Mouse (Mus musculus): ENCODE measurements at regions not wholly inside any gene's neighbourhood (a gene's known extent, or its start where the extent isn't known, plus 50 kb on each side); places are given as distances from the start of the nearest gene placed in this dataset.
"Not testable (repeated sequence)": the region's sequence is repeated elsewhere in the genome, so short reads cannot be mapped to it uniquely, and the experiment has no call there.

- H3K27ac ChIP-seq, result peak overlapping the region; percentile 4; the same call in 1 of the 2 replicates
- no peak overlapping the region for H3K4me3 ChIP-seq
- DNase-seq (ENCODE audit: low spot score), result no peak
- H3K4me1 ChIP-seq, result peaks cover 29% of the 10 kb centered on the region
- no peaks in the 10 kb centered on the region for H3K9me3 ChIP-seq (replicated peaks)
- H3K36me3 ChIP-seq, result no peaks in the 10 kb centered on the region
- no peaks in the 10 kb centered on the region for H3K27me3 ChIP-seq (ENCODE audit: low read depth, poor library complexity, severe bottlenecking)
- whole genome bisulfite sequencing, result 94% methylated on average over 1 of the region's 1 CpGs
Measured at GRCm38 (mm10) chr16:30798536-30798935, 199.0 kb downstream of the Fam43a start.

DNA sequence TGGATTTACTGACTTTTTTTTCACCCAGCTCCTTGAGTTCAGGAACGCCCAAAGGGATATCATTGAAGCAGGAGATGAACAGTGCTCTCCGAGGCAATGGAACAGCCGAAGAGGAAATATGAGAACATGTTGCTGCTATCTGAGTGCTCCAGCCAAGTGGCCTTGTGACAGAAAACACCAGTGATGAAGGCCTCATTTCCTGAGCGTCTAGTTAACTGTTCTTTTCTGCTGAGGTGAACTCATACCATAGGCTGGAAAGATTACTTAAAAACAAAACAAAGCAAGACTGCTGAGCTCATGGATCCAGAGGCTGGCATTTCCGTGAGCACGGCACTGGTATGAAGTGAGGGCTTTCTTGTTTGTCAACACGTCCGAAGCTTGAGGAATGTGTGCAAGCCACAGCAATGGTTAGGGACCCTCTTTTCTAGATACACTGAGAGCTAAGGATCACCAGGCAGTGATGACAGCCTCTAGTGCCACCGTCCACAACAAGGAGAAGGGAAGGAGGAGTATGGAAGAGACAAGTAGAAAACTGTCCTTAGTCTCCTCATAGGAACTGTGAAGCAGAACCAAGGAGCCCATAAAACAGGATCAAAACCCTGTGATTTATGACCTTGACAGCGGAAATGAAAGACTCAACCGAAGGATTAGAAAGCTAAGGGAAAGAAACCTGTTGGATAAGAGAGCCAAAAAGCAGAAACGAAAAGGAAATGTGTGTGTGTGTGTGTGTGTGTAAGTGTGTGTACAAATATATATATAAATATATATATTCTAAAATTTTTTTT, 200.4 kb downstream of the Fam43a start:
- peak overlapping the region; percentile 64 for H3K27ac ChIP-seq
- H3K4me3 ChIP-seq, result no peak overlapping the region
- 54% methylated on average over 12 of the region's 12 CpGs for WGBS
- no peaks in the 10 kb centered on the region for H3K27me3 ChIP-seq (ENCODE audit: low read depth, poor library complexity, severe bottlenecking)
- H3K36me3 ChIP-seq, result no peaks in the 10 kb centered on the region
- H3K4me1 ChIP-seq, result peaks cover 39% of the 10 kb centered on the region
- peak; percentile 29 for DNase-seq (ENCODE audit: low spot score)
- H3K9me3 ChIP-seq (replicated peaks), result no peaks in the 10 kb centered on the region

DNA sequence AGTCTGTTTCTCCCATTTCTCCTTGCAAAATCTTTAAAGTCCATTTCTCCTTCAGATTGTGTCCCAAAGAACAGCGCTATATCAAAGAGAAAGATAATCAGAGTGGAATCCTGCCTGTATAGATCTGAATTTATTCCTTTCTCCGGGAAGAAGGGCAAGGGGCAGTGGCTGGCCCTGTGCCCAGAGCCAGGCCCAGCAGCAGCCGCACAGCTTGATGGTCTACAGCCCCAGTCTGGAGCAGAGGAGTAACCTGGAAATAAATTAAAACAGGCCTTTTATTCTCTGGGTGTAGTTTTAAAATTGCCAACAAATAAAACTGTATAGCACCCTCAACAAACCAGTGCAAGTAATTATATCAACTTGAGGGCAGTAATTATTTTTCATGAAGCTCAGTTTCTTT, 204.5 kb downstream of the Fam43a start:
- peaks cover 25% of the 10 kb centered on the region for H3K4me1 ChIP-seq
- no peak overlapping the region for H3K4me3 ChIP-seq
- WGBS, result 78% methylated on average over 3 of the region's 3 CpGs
- no peaks in the 10 kb centered on the region for H3K9me3 ChIP-seq (replicated peaks)
- no peaks in the 10 kb centered on the region for H3K27me3 ChIP-seq (ENCODE audit: low read depth, poor library complexity, severe bottlenecking)
- DNase-seq (ENCODE audit: low spot score), result no peak
- no peak overlapping the region for H3K27ac ChIP-seq
- H3K36me3 ChIP-seq, result no peaks in the 10 kb centered on the region

- H3K4me3 ChIP-seq; H3K36me3 ChIP-seq; H3K27me3 ChIP-seq (ENCODE audit: low read depth, poor library complexity, severe bottlenecking); H3K9me3 ChIP-seq (replicated peaks); DNase-seq (ENCODE audit: low spot score); H3K27ac ChIP-seq: not testable (repeated sequence)
- H3K4me1 ChIP-seq, result peaks cover 10% of the 10 kb centered on the region
- WGBS, result 95% methylated on average over 4 of the region's 4 CpGs
Measured at GRCm38 (mm10) chr16:30806206-30806605, 206.7 kb downstream of the Fam43a start.

DNA sequence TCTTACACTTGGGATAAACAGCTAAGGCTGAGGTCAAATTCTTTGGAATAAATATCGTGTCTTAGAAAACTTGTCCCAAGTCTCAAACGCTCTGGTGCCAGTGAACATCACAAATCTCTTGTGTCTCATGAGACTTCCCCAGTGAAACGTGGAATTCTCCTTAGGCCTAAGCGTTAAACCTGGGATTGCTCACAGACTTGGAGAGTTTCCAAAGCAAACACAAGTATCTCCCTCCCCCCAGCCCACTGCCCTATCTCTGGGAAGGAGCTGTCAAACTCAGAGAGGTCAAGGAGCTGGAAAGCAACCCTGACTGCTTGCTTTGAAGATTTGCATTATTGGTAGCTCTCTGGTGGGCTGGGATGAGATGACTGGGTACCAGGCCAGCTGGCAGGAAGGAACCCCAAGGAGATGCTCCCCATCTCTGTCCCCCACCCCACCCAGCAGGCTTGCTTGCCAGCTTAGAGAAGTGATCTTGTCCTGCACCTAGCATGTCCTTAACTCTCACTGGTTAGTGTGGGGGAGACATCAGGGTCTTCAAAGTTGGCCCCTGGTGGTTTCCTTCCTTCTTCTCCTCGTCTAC, 219.1 kb downstream of the Fam43a start:
- Histone ChIP-seq H3K36me3 (no peaks in the 10 kb centered on the region), H3K27ac (no peak overlapping the region), H3K27me3 (ENCODE audit: low read depth, poor library complexity, severe bottlenecking) (no peaks in the 10 kb centered on the region), H3K4me1 (peaks cover 25% of the 10 kb centered on the region), H3K9me3 (replicated peaks) (no peaks in the 10 kb centered on the region), H3K4me3 (no peak overlapping the region)
- no peak for DNase-seq (ENCODE audit: low spot score)
- WGBS, result 72% methylated on average over 5 of the region's 5 CpGs

GRCm38 (mm10) chr16:30819342-30819741, 219.8 kb downstream of the Fam43a start:
- Histone ChIP-seq H3K4me1 (peaks cover 25% of the 10 kb centered on the region), H3K36me3 (no peaks in the 10 kb centered on the region), H3K27me3 (ENCODE audit: low read depth, poor library complexity, severe bottlenecking) (no peaks in the 10 kb centered on the region), H3K4me3 (no peak overlapping the region), H3K27ac (peak overlapping the region; percentile 34; the same call in 1 of the 2 replicates), H3K9me3 (replicated peaks) (no peaks in the 10 kb centered on the region)
- WGBS, result 87% methylated on average over 4 of the region's 4 CpGs
- no peak for DNase-seq (ENCODE audit: low spot score)

DNA sequence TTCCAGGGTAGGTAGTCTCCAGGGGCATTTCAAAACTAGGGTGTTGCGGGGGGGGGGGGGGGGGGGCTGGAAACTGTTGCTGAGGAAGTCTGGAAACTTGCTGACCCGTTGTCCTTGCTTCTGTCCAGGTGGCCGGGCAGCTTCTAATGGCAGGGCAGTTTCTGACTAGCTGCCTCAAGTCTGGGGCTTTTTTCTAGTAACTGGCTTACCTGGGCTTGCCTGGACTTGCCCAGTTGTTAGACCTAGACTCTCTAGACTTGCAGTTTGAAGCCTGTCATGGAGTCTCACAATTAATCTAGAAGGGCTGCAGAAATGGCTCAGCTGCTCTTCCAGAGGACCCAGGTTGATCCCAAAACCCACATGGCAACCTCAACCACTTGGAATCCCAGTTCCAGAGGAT, 220.7 kb downstream of the Fam43a start:
- WGBS, result 74% methylated on average over 3 of the region's 3 CpGs
- peak overlapping the region; percentile 91 for H3K27ac ChIP-seq

DNA sequence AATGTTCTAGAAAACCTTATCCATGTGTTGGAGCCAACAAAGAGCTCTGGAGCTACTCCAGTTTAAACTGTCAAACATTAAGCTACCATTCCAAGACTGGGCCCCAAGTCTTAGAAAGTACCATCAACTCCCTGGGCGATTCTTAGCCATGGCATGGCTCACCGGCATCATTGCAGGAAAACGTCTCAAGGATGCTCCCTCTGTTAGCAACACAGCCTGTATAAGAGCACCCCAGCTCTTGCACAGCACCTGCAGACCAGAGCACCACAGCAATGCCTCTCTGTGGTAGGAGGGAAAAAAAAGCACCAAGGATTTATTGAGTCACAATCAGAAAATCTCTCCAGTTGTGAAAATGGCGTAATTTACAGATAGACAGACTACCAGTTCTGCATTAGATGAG, 221.2 kb downstream of the Fam43a start:
- DNase-seq (ENCODE audit: low spot score), result no peak
- Histone ChIP-seq H3K4me1 (peaks cover 25% of the 10 kb centered on the region), H3K9me3 (replicated peaks) (no peaks in the 10 kb centered on the region), H3K27ac (peak overlapping the region; percentile 91), H3K4me3 (peak overlapping the region; percentile 31; the same call in 1 of the 2 replicates), H3K27me3 (ENCODE audit: low read depth, poor library complexity, severe bottlenecking) (no peaks in the 10 kb centered on the region), H3K36me3 (no peaks in the 10 kb centered on the region)
- 90% methylated on average over 4 of the region's 4 CpGs for WGBS

More for the DNA sequence above, 220.7 kb downstream of the Fam43a start:
- Histone ChIP-seq H3K27me3 (ENCODE audit: low read depth, poor library complexity, severe bottlenecking) (no peaks in the 10 kb centered on the region), H3K4me1 (peaks cover 25% of the 10 kb centered on the region), H3K4me3 (no peak overlapping the region), H3K9me3 (replicated peaks) (no peaks in the 10 kb centered on the region), H3K36me3 (no peaks in the 10 kb centered on the region)
- no peak for DNase-seq (ENCODE audit: low spot score)

GRCm38 (mm10) chr16:30821191-30821910, 221.8 kb downstream of the Fam43a start:
- H3K36me3 ChIP-seq, result no peaks in the 10 kb centered on the region
- H3K27me3 ChIP-seq (ENCODE audit: low read depth, poor library complexity, severe bottlenecking), result no peaks in the 10 kb centered on the region
- no peaks in the 10 kb centered on the region for H3K9me3 ChIP-seq (replicated peaks)
- 20% methylated on average over 17 of the region's 17 CpGs for WGBS
- peak; percentile 84 for DNase-seq (ENCODE audit: low spot score)
- H3K4me3 ChIP-seq, result peak overlapping the region; percentile 31; the same call in 1 of the 2 replicates
- peak overlapping the region; percentile 91 for H3K27ac ChIP-seq
- peaks cover 28% of the 10 kb centered on the region for H3K4me1 ChIP-seq

DNA sequence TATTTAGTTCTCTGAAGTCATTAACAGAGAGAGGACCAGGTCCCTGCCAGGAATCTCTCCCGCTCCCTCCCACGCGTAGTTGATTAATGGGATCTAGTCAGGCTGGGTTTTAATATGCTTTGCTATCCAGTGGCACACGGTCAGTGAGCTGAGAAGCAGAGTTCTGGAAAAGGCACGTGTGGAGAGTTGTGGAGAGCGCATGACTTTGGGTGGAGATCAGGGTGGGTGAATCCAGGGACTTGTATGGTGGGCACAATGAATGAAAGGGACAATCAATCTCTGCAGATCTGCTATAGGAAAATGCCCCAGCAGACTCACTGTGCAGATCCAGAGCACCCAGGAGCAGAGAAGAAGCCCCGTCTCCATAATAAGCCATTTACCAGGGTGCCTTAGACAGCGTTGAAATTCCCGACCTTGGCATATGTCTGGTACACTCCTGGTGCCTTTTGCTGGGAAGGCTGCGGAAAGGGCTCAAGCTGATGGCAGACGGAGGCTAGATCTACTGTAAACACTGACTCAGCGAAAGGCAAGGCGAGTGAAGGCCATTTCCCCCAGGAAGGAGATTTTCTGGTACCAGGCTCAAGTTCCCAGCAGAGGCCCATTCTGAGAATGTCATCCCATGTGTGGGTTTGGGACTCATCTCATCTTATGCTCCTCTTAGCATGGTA, 222.5 kb downstream of the Fam43a start:
- DNase-seq (ENCODE audit: low spot score), result no peak
- H3K9me3 ChIP-seq (replicated peaks), result no peaks in the 10 kb centered on the region
- peak overlapping the region; percentile 91 for H3K27ac ChIP-seq
- WGBS, result 67% methylated on average over 13 of the region's 13 CpGs
- H3K4me3 ChIP-seq, result no peak overlapping the region
- H3K27me3 ChIP-seq (ENCODE audit: low read depth, poor library complexity, severe bottlenecking), result no peaks in the 10 kb centered on the region
- no peaks in the 10 kb centered on the region for H3K36me3 ChIP-seq
- peaks cover 30% of the 10 kb centered on the region for H3K4me1 ChIP-seq

GRCm38 (mm10) chr16:30826128-30826527, 226.6 kb downstream of the Fam43a start:
- H3K9me3 ChIP-seq (replicated peaks), result no peaks in the 10 kb centered on the region
- H3K4me3 ChIP-seq, result no peak overlapping the region
- no peak for DNase-seq (ENCODE audit: low spot score)
- peaks cover 36% of the 10 kb centered on the region for H3K4me1 ChIP-seq
- no peaks in the 10 kb centered on the region for H3K27me3 ChIP-seq (ENCODE audit: low read depth, poor library complexity, severe bottlenecking)
- WGBS, result 54% methylated on average over 3 of the region's 3 CpGs
- no peaks in the 10 kb centered on the region for H3K36me3 ChIP-seq
- no peak overlapping the region for H3K27ac ChIP-seq

- Histone ChIP-seq H3K4me1 (peaks cover 22% of the 10 kb centered on the region; the same call in 1 of the 2 replicates), H3K27ac (no peak overlapping the region; the same call in 1 of the 2 replicates), H3K4me3 (no peak overlapping the region), H3K36me3 (no peaks in the 10 kb centered on the region), H3K9me3 (replicated peaks) (no peaks in the 10 kb centered on the region), H3K27me3 (ENCODE audit: low read depth, poor library complexity, severe bottlenecking) (no peaks in the 10 kb centered on the region)
- DNase-seq (ENCODE audit: low spot score), result no peak
- 80% methylated on average over 9 of the region's 9 CpGs for WGBS
Measured at GRCm38 (mm10) chr16:30827901-30828608, 228.5 kb downstream of the Fam43a start.

All from limb, embryonic 10.5 days (tissue).